Mouse (Mus musculus) embryo, embryonic 9.5 days (tissue): ENCODE data around the gene Msrb1.
A peak's percentile ranks its signal among the peaks of the same experiment; 100 is the strongest.

Experiments
- DNase-seq: peaks from one replicate; pipeline ENCODE4 v3.0.0-alpha.2; 2017; ENCODE audit errors: extremely low spot score

Msrb1 gene

GRCm38 (mm10) chr17:24743896-24744295 lies 7.5 kb downstream of the Msrb1 start:
- DNase-seq: no peak

DNA sequence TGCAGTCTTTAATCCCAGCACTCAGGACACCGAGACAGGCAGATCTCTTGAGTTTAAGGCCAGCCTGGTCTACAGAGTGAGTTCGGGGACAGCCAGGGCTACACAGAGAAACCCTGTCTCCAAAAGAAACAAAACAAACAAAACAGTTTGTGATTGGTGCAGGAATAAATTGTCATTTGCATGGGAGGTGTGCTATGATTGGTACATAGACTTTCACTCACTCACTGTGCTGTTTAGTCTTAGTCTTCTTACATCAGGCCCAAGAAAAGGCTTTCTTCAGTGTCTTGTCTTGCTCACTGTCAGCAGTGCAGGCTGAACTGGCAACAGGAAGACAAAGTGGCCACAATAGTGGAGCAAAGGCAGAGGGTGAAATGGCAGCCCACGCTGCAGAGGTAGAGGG lies 7.9 kb downstream of the Msrb1 start:
- DNase-seq: no peak

DNA sequence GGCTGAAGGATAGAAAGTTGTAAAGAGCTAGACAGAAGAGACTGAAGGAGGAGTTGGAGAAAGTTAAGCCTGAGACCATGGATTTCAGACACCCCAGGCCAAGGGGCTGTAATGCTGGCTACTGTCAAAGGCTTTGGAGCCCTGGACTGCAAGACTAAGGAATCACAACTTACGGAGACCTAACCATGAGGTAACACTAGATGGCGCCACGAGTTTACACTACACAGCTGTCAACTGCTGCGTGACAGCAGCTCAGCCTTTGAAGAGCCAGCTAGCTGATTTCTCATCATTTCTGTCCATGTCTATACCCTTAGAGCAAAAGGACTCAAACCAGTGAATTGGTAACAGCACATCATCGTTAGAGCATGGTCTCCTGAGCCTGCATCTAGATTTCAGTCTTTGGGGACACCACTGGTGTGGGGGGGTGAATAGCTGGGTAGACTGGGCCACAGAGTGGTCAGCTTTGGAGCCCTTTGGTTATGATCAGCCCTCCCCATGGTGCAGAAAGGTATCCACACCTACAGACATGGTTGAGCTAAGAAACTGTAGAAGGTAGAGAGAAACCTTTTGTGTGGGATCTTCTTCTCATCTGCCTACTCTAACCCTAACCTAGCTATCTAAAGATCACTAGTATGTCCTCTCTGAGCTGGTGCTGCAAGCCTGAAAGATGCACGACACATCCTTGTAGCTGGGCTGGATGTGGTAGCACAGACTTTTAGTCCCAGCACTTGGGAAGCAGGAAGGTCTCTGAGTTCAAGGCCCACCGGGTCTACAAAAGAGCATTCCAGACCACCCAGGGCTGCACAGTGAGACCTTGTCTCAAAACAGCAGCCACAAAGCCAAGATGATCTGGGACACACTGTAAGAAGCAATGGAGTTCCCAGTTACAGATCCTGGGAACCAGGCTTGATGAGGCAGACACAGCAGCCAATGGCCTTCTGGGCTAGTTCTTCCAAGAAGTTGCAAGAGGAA lies 9.4 kb downstream of the Msrb1 start:
- DNase-seq: peak; percentile 76

DNA sequence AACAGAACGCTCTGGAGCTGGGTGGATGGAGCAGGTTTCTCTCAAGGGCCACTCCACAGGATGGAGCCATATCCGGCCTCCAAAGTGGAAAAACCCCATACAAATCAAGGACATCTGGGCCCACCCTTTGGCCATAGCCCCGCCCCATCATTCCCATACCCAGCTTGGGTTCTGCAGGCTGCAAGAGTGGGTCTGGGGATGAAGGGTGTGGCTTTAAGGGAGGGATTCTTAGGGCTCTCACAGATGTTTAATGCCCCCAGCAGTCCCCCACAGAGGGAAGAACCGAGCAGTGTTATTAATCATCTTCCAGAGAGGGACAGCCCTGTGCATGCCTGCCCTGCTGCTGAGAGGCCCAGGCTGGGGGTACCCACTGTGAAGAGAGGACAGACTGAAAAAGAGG lies 10.5 kb downstream of the Msrb1 start:
- DNase-seq: no peak

GRCm38 (mm10) chr17:24751528-24751927 lies 15.1 kb downstream of the Msrb1 start:
- no peak for DNase-seq

DNA sequence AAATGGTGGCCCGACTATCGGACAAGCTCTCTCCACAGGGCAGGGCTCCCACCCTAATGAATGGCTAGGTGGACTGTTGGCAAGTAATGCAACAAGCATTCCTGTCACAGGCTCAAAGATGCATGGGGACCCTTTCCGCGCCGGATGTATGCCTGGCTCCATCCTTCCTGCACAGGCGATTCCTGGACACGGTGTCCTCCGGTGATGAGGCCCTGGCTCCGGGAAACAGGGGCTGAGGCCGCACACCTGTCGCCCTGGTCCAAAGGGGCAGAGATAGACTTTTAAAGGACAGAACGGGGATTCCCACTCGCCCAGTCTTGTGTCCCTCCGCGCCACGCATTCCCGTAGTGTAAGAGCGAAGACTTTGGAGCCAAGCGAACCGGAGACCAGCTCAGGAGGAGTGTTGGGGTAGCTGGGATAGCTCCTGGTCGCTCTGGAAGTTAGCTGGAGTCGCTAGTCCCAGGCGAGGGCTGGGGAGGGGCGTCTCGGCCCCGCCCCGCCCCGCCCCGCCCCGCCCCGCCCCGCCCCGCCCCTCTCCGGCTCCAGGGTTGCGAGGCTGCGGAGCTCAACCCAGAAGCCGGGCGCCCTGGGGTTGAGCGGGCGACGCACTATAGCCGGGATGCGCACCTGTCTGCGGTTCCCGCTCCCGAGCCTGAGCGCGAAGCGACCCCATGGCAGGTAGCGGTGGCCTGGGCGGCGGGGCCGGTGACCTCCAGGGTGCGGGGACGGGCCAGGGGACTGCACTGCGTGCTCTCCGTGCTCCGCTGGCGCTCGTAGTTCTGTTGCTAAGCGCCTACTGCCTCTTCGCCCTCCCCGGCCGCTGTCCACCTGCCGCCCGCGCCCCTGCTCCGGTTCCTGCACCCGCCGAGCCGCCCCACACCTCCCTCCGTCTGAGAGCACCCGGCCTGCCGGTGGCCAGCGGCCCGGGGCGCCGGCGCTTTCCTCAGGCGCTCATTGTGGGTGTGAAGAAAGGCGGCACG lies 16.3 kb downstream of the Msrb1 start, which contains the start of gene Hs3st6:
TSS of gene Hs3st6 (plus strand) at position 574 of the 980 bp plus-strand sequence.
- DNase-seq: peak; percentile 82

GRCm38 (mm10) chr17:24757394-24757793 lies 21.0 kb downstream of the Msrb1 start:
- DNase-seq: no peak

GRCm38 (mm10) chr17:24761121-24761520 lies 24.7 kb downstream of the Msrb1 start:
- no peak for DNase-seq

DNA sequence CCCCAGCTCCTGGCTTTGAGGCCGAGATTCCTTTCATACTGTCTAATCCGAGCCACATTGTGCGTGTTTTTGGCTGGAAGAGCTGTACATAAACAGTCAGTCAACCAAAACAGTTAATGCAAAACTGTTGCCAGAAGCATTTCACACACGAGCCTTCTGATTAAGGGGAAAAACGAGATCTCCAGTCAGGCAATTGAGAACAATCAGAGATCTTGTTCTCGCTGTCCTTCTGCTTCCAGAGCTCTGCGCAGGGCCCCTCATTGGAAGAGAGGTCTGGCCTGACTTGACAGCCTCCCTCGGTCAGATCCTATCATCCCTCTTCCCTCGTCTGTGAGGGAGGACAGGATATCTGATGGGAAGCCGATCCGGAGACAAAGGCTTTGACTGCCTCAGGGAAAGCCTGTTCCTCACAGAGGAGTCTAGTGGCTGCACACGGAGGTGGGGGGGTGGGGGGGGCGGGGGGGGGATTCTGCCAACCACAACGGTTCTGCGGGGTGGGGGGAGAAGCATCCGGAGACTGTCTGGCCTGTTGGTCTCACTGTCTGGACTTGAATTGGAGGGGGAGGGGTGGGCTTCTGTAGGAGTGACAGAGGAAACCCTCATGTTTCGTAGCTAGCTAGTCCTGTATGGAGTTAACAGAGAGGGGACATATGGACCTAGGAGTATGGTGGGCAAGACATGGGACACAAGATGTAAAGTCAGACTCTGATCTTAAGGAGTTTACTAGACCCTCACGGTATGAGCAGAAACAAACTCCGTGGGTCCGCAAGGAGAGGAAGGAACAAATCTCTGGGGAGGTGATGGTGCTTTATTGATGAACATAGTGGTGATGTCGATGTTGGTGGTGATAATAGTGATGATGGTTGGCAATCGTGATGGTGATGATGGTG lies 28.8 kb downstream of the Msrb1 start:
- no peak for DNase-seq

- DNase-seq: no peak
Observed at GRCm38 (mm10) chr17:24766266-24766875, 29.9 kb downstream of the Msrb1 start.

GRCm38 (mm10) chr17:24769146-24769545 lies 32.7 kb downstream of the Msrb1 start:
- no peak for DNase-seq

DNA sequence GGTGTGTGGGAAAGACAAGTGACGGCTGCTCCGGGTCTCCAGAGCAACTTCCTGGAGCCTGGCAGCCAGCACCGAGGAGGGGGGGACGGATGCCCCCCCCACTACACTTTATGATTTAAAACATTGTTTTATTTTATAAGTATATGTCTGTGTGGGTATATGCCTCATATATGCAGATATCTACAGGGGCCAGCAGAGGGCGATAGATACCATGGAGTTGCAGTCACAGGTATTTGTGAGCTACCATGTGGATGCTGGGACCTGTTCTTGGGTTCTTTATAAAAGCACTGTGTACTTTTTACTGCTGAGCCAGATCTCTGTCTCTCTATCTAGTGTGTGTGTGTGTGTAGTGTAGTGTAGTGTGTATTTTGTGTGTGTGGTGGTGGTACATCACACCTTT lies 36.8 kb downstream of the Msrb1 start:
- DNase-seq: no peak

GRCm38 (mm10) chr17:24775173-24775572 lies 38.7 kb downstream of the Msrb1 start:
- no peak for DNase-seq

- DNase-seq: no peak
Observed at GRCm38 (mm10) chr17:24777073-24777472, 40.6 kb downstream of the Msrb1 start.

DNA sequence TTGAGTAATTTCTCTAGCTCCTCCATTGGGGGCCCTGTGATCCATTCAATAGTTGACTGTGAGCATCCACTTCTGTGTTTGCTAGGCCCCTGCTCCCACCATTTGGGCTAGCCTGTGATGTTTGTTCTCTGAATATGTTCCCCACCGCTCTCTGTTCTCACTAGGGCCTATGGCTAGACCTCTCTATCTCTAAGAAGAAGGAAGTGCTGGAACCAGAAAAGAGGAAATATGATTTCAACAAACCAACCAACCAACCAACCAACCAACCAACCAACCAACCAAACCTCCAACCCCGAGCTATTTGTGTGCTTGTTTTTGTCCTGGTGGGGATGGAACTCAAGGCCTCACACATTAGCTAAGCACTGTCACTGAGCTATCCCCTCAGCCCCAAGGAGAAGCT lies 44.4 kb downstream of the Msrb1 start:
- no peak for DNase-seq

DNA sequence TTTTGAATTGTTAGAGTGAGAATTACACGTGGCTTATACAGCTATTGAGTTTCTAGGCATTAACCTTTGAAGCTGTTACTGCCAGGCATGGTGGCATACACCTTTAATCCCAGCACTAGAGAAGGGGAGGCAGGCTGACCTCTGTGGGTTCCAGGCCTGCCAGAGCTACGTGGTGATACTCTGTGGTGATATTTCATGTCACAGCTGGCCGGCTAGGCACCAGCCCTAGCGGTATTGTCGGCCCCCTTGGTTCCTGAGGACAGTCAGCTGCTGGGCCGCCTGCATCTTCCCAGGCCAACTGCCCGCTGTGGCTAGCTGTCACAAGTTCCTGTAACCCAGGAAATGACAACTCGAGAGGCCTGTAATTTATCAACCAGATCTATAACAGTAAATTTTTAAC lies 55.7 kb downstream of the Msrb1 start:
- no peak for DNase-seq
